Mouse (Mus musculus): ENCODE data around the gene Coa6.
A peak's percentile ranks its signal among the peaks of the same experiment; 100 is the strongest.

Gene Coa6

DNA sequence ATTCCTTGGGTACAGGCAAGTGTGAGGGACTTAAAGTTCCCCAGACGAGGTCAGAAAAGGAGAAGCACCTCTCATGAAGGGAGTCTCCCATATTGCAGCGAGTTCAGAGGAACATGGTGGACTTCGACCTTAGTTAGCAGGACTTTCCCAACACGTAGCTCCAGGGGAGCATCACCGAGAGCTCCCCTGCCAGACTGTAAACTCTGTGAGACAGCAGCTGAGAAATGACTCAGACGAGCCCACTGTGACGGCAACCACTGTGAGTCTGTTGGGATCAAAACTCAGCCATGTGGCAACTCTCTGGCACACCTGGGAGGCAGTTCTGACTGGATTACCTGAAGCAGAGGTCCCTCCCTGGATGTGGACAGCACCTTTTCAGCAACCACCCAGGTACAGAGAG lies 41.8 kb downstream of the Coa6 start:
- no peak for DNase-seq (ENCODE audit: low read depth, low spot score)

GRCm38 (mm10) chr8:126473802-126474298 lies 51.5 kb downstream of the Coa6 start:
- peak; percentile 60 for DNase-seq (ENCODE audit: low read depth, low spot score)

DNA sequence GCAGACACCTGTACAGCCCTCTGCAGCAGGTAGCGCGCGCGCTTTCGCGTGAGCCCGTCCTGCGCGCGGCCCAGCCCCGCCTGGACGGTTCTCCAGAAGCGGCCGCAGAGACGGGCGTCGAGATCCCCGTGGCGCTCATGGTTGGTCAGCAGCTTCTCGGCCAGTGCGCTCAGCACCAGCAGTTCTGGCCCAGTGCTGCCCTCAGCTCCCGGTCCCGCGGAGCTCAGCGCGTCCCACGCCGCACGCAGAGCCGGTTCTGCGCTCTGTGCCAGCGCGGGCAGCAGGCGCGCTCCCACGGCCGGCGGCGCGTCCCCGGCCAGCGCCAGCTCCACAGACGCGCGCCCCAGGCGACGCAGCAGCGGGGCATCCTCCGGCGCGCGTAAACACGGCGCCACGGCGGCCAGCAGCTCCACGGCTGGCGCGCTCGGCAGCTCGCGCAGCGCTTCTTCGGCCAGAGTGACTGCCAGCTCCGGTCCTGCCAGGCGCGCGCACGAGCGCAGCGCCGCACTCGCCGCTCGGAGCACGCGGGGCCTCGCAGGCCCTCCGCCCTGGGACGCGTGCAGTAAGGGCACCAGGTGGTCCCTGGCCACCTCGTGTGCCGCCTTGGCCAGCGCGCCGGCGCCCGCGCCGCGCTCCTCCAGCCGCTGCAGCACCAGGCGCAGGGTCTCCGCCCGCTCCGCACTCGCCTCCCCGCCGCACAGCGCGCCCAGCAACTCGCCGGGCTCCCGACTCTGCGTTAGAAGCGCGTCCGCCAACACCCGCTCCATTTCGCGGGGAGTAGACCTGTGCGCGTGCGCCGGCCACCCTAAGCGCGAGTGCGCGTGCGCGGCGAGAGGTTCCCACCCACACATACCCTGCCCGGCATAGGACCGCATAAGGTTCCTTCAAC lies 52.2 kb downstream of the Coa6 start, which contains the start of gene Tarbp1:
TSS of gene Tarbp1 (minus strand) at position 767 of the 889 bp plus-strand sequence.
- DNase-seq (ENCODE audit: low read depth, low spot score), result peak; percentile 90
